Mouse (Mus musculus): ENCODE results near the gene Mettl23.

Mettl23 gene

DNA sequence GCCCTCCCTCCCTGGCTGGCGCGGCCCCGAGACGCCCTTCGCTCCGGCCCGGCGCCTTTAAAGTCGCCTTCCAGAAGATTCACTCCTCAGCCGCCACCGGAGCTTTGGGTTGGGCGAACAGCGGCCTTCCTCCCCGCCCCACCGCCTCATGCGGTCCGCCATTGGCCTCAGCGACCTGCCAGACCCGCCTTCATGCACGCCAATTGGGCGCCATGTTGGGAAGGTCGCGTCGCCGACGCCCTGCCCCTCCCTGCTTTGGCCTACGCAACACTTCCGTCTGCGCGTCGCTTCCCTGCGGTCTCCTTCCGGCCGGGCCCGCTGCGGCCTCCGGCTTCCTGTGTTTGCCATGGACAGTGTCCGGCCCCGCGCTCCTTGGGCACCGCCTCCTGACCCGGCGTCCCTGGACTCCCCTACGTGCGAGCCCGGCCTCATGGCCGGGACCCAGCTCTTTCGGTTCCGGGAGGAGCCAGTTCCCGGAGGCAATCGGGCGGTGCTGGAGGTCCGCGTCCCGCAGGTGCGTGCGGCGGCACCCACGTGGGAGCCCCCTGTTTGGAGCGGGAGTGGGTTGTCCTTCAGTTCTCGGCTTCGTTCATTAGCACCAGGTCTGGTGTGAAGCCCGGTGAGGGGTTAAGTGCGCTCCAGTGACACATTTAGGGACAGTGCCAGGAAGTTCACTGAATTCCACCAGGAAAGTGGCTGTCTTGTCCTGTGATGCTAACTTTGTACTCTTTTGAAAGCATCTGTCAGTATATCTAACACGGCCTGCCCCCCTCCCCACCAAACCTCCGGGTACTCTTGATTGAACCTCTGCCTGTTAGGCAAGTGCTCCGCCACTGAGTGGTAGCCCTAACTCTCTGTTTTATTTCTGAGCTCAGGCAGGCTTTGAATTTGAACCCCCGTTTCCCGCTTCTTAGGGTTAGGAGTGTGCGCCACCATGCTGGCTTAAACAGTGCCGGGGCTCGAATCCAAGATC is at the start of gene Mettl23, which contains the start of gene Jmjd6:
Gene Mettl23 (plus strand): TSS at position 18 of the 973 bp plus-strand sequence.
Gene Jmjd6 (minus strand): TSS at position 189 of the 973 bp plus-strand sequence.
- peak; percentile 98 for DNase-seq

- peak; percentile 14 for DNase-seq
These were observed 43.7 kb upstream of the Mettl23 start for GRCm38 (mm10) chr11:116799364-116799763.

- DNase-seq, result no peak
These were observed 42.0 kb upstream of the Mettl23 start for GRCm38 (mm10) chr11:116801106-116801505.

- no peak for DNase-seq
These were observed 40.4 kb upstream of the Mettl23 start for GRCm38 (mm10) chr11:116802709-116803108.

DNA sequence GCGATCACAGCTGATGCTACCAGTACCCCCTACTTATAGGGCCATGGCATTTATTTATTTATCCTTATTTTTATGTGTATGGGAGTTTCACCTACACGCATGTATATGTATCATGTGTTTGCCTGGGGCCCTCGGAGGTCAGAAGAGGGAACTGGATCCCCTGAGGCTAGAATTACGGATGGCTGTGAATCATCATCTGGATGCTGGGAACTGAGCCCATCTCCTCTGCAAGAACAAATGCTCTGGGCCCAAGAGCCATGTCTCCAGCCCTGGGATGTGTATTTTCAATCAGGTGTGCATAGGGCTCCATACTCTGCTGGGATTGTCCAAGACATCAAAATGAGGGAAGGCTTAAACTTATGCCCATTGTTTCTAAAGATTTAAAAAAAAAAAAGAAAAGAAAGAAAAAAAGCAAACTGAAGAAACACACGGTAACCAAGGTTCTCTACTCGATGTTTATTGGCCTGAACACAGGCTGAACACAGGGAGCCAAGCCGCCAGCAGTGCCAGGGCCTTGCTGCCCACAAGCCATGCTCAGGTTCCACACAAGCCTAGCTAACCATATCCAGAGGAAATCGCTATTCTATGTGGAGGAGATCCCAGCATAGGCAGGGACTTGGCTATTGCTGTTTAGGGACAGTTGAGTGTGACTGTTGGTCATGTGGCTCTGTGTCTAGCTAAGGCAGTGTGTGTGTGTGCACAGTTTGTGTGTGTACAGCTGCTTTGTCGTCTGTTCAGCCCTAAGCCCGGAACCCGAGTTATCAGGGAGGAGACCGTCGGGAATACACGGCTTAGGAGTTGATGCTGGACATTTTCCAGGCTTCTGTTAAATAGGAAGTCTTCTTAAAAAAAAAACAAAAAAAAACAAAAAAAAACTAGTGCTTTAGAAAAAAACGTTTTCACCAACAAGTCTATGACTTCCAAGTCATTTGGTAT is 36.7 kb upstream of the Mettl23 start:
- no peak for DNase-seq

GRCm38 (mm10) chr11:116807116-116807515 is 36.0 kb upstream of the Mettl23 start:
- no peak for DNase-seq

- DNase-seq, result no peak
These were observed 35.6 kb upstream of the Mettl23 start for GRCm38 (mm10) chr11:116807526-116807925.

- DNase-seq, result peak; percentile 92
These were observed 35.0 kb upstream of the Mettl23 start for GRCm38 (mm10) chr11:116807938-116808606.

GRCm38 (mm10) chr11:116808811-116809395 is 34.2 kb upstream of the Mettl23 start:
- peak; percentile 31 for DNase-seq

DNA sequence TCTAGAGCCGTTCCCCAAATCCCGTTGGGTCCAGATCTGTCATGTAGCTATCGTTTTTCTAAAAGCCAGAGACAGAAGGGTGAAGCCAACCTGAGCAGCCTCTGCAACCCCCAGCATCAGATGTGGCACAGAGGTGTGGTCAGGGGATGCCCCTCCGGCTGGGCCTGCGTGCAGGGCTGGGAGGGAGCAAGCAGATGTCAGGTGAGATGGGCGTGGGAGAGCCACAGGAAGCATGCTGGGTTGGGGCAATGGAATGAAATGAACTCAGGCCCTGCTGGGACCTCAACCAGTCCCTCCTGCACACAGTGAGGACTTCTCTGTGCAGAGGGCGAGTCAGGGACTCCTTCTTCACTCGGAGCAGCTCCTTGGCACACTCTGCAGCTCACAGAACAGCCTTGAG is 33.6 kb upstream of the Mettl23 start:
- peak; percentile 28 for DNase-seq

- no peak for DNase-seq
These were observed 32.5 kb upstream of the Mettl23 start for GRCm38 (mm10) chr11:116810528-116810927.

GRCm38 (mm10) chr11:116810983-116811901 is 31.8 kb upstream of the Mettl23 start:
- DNase-seq, result peak; percentile 83

- DNase-seq, result peak; percentile 49
These were observed 30.1 kb upstream of the Mettl23 start for GRCm38 (mm10) chr11:116812793-116813529.

DNA sequence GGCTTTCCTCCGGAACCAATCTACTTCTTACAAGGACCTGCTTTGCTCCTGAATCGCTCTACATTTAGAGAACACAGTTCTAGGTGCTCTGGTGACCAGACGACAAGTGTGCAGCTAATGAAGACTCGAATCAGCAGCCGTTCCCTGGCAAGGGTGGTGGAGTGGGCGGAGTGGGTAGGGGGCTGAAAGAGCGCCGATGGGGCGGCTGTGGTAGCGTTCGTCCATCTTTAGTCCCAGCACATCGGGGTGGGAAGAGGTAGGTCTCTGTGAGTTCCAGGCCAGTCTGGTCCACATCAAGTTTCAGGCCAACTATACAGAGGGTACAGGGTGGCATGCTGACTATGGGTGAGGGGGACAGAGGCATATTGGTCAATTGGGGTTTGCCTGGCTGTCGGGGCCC is 29.5 kb upstream of the Mettl23 start:
- DNase-seq, result peak; percentile 16

DNA sequence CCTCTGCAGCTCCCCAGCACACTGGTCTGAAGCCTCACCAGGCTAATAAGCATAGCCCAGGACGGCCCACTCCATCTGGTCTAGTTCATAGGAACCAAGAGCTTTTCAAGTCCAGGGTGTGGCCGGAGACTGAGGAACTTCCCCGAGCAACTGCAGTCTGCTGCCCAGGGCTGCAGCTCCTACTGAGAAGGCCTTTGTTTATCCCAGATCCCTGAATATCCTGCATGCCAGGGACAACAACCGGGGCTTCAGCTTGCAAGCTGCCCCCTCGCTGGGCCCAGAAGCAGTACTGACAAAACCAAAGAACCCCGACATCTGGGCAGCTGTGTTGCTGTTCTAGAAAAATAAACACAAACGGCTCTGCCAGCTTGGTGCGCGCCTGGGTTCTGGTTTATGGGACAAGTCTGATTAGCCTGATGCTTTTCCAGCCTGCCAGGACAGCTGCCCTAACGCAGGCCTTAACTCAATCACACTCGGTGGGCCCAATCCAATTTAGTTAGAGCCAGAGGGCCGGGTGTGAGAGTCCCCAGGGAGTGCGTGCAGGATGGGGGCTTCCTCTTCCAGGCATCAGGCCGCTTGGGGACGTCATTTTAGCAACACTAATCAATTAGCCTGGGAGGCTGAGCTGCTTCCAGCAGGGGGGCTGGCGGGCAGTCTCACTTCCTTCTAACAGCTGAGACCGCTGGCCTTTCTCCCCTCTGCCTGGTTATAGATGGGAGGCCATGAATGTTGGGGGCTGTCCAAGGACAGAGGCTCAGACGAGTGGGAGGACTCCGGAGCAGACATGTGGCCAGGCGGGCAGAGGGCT is 28.8 kb upstream of the Mettl23 start:
- DNase-seq, result peak; percentile 25

DNA sequence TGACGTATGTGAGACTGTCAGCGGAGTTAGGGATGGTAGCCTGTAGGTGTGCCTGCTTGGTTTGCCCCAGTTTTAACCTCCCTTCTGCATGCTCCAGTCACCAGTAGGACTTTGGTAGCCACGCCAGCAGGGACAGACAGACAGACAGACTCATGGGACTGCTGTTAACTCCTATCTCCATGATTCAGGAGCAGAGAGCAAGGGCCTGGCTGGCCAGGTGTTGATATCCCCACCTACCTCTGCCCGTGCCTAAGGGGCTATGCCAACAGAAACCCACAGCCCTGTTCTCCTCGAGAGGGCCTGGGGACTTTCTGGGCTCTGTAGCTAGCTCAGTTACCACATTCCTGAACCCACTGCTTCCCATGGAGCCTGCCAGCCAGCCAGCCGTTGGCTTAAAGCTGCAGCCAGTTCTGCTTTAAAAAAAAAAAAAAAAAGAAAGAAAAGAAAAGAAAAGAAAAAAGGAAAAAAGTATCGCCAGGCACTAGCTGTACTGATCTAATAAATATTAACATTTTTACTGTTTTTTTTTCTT is 28.1 kb upstream of the Mettl23 start:
- DNase-seq, result no peak

GRCm38 (mm10) chr11:116816769-116817168 is 26.3 kb upstream of the Mettl23 start:
- peak; percentile 4 for DNase-seq

DNA sequence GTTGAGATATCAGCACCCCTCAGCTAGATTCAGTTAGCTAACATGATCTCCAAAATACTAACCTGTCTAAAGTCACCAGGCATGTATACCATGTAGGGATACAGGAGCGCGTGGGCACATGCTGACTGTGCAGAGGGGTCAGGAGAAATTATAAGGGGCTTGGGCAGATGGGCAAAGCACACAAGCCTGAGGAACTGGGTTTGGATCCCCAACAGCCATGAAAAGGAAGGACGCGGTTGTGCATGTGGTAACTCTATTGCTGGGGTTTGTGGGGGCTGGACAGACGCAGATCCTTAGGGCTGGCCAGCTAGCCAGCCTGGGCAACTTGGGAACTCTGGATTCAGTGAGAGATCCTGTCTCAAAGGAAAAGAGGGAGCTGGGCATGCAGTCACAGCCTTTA is 25.5 kb upstream of the Mettl23 start:
- no peak for DNase-seq

DNA sequence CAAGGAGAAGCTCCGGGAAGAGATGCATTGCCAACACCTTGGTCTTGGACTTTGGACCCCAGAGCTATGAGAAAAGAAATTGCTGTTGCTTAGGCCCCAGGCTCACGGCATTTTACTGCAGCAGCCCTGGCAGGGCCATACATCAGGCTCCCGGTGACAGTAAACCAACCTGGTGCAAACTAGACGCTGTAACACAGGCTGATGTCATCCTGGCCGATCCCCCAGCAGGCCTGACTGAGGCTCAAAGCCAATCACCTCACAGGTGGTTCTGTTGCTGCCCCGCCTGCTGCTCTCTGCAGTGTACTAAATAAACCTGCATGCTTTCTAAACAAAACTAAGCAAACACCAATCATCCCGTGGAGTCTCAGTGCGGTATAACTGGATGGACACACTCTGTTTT is 24.4 kb upstream of the Mettl23 start:
- peak; percentile 48 for DNase-seq

Measured in cerebellum, adult 9-10 months (tissue).